Mouse (Mus musculus): ENCODE data around the gene Cdk19. TPM values are rescaled to one million over a fixed set of nuclear protein-coding genes. Genes with fewer than 3 reads are reported as not detected.

Cdk19 gene
- polyA plus RNA-seq, 1 experiment, result 6.5 TPM

DNA sequence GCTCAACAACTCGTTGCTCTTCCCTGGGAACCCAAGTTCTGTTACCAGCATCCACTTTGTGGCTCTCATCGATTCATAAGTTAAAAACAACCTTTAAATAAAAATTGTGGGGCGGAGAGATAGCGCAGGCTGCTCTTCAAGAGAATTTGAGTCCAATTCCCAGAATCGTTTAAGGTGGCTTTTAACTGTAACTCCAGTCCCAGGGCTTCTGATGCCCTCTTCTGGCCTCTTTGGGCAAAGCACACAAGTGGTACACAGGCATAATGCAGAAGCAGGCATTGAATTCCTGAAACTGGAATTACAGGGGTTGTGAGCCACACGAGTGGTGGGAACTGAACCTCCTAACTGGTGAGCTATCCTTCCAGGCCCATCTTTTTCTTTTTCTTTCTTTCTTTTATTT is 190.3 kb downstream of the Cdk19 start:
- no peak for TF ChIP-seq GATA1 (IDR thresholded peaks at IDR 0.05; ENCODE audit: low read length)

DNA sequence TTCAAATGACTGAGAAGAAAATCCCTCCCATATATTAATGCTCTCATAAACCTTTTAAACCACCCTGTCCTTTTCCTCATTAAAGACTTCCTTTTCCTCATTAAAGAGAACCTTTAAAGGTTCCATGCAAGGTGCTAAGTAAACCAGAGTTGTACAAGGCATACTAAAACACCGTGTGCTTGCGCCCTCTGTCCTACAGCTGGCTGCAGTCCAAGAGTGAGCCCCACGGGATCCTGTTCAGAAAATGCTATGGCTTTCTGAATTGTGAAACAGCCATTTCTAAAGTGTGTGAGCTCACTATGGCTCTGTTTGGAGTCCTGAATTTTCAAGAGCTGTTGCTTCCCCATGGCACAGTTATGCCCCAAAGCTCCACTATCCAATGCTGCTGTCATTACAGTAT is 191.3 kb downstream of the Cdk19 start:
- TF ChIP-seq GATA1 (IDR thresholded peaks at IDR 0.05; ENCODE audit: low read length), result no peak

Other genes with a start within 250 kb of the Cdk19 start
- 8.4 and 11.0 TPM in 2 replicates for gene Slc16a10, start 197.3 kb upstream of the Cdk19 start, polyA plus RNA-seq (2012)
- 2.9 and 4.9 TPM in 2 replicates for gene Rpf2, start 92.5 kb upstream of the Cdk19 start, polyA plus RNA-seq (2012)
- gene Gtf3c6, start 81.5 kb upstream of the Cdk19 start, polyA plus RNA-seq (2012), result 12.9 and 14.4 TPM in 2 replicates
- gene Amd1, start 37.4 kb upstream of the Cdk19 start, polyA plus RNA-seq (2012), result 4.5 and 5.7 TPM in 2 replicates
- not detected in 2 replicates for gene Slc22a16, start 230.8 kb downstream of the Cdk19 start, polyA plus RNA-seq (2012)

Measured in G1E-ER4 (cell line).